Mouse (Mus musculus) urinary bladder, postnatal 10 days (tissue): ENCODE data around the gene Soga3.

Source experiments
- DNase-seq: peaks from one replicate; pipeline ENCODE4 v3.0.0; 2022; ENCODE audit warnings: low spot score

Gene Soga3

GRCm38 (mm10) chr10:29208735-29209134 is 65.1 kb downstream of the Soga3 start:
- DNase-seq, result no peak

DNA sequence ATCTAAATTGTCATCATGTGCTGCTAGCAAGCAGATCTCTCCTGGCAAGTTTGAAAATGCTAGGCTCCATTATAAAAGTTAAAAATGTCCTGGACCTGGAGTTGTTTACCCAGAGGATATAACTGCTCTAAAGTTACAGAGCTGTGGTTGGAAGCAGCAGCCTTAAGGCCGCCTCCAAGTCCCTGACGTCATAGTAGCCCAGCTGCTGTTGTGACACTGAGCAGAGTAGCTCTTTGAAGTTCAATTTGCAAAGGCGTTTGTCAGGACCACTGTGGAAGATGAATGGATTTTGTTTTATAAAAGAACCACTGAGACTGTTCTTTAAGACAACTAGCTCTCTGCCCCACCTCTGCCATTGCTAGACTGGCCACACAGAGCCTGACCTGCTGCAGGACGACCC is 67.8 kb downstream of the Soga3 start, which contains the start of gene 9330159F19Rik:
TSS of gene 9330159F19Rik (plus strand) at position 154 of the 400 bp plus-strand sequence.
- DNase-seq, result no peak

DNA sequence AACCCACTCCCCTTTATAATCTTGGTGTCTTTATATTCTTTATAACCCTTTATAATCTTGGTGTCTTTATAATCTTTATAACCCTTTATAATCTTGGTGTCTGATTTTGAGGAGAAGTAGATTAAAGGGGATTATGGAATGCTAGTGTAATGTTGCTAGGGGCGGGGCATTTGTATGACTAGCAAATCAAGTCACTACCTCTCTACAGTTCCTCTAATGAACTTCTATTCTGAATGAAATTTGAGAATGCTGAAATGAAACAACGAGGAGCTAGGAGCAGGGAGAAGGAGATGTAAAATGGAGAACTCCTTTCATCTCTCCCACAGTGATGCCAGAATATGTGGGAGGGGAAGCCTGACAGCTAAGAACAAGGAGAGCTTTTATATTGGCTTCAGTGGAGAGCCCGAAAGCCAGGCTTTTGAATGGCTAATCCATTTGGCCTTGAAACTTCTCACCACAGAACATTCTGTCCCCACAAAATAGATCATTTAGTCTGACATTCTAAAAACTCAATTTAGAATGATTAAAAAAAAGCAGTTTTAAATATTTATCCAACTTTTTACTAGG is 70.0 kb downstream of the Soga3 start:
- no peak for DNase-seq

GRCm38 (mm10) chr10:29216957-29217356 is 73.3 kb downstream of the Soga3 start:
- no peak for DNase-seq

GRCm38 (mm10) chr10:29217451-29217850 is 73.8 kb downstream of the Soga3 start:
- no peak for DNase-seq

DNA sequence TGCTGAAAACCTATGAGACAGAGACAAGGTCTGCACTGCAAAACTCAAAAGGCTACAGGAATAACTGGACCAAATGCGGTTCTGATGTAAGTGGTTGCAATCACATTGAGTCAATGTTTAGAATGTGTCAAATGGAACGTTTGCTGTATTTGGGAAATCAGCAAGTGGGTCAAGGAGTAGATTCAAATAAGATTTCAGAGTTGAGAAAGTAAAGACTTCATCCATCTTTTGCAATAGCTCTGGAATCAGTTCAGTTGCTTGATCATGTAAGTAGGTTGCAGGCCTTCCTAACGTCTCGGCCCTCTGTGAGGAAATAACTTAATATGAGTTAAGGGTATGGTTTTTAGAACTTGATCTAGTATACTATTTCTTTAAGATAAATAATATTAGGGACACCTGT is 81.7 kb downstream of the Soga3 start:
- DNase-seq, result no peak

GRCm38 (mm10) chr10:29231208-29231607 is 87.6 kb downstream of the Soga3 start:
- DNase-seq, result no peak
